Mouse (Mus musculus) embryonic facial prominence, embryonic 12.5 days (tissue): Measurements from ENCODE around the gene Ogg1. TPM values are rescaled to one million over a fixed set of nuclear protein-coding genes. Genes with fewer than 3 reads are reported as not detected.

Experiments
- ATAC-seq: fragments of 200-750 bp; cut with Nextera tagmentation; 2 replicates; pipeline ENCODE4 v1.8.0; 2017; ENCODE audit not compliant: insufficient number of reproducible peaks, insufficient read depth, low FRiP score, low TSS enrichment
- H3K27ac ChIP-seq: fragments of 300-500 bp; sonication (generic); 2 replicates; pipeline ENCODE4 v1.5.1; 2016; ENCODE audit warnings: mild to moderate bottlenecking
- H3K27me3 ChIP-seq: fragments of 300-500 bp; sonication (generic); 2 replicates; pipeline ENCODE4 v1.6.1; 2016; ENCODE audit warnings: mild to moderate bottlenecking, moderate library complexity
- H3K36me3 ChIP-seq: fragments of 300-500 bp; sonication (generic); 2 replicates; pipeline ENCODE4 v1.6.1; 2016; ENCODE audit warnings: mild to moderate bottlenecking
- H3K4me1 ChIP-seq: fragments of 300-500 bp; sonication (generic); 2 replicates; pipeline ENCODE4 v1.6.1; 2016
- H3K4me2 ChIP-seq: fragments of 300-500 bp; sonication (generic); replicated peaks from 2 replicates; pipeline ENCODE4 v1.6.1; 2016; ENCODE audit warnings: mild to moderate bottlenecking, moderate library complexity
- H3K4me3 ChIP-seq: fragments of 300-500 bp; sonication (generic); 2 replicates; pipeline ENCODE4 v1.5.1; 2016; ENCODE audit warnings: mild to moderate bottlenecking
- H3K9ac ChIP-seq: fragments of 300-500 bp; sonication (generic); 2 replicates; pipeline ENCODE4 v1.6.1; 2016; ENCODE audit warnings: mild to moderate bottlenecking, moderate library complexity
- H3K9me3 ChIP-seq: fragments of 300-500 bp; sonication (generic); 2 replicates; pipeline ENCODE4 v1.6.1; 2016; ENCODE audit warnings: mild to moderate bottlenecking, moderate library complexity
- WGBS: fragments of 180-500 bp; shearing (Covaris S2); methylation state at CpG from one replicate; pipeline ENCODE4 v1.1.7; 2016; 5-methylcytosine and 5-hydroxymethylcytosine counted together
- polyA plus RNA-seq: library from polyadenylated mRNA; unstranded; fragments of >200 nt; fragmentation: Nextera tagmentation; extraction: Ambion mirVana; gene quantifications from 2 replicates; pipeline ENCODE4 v1.2.1, GENCODE M21; 2016

The Ogg1 gene
- polyA plus RNA-seq, 1 experiment from 2014 or later: 14.7 TPM

GRCm38 (mm10) chr6:113377172-113377495 lies 50.4 kb downstream of the Ogg1 start:
- H3K4me1 ChIP-seq: peaks cover 10% of the 10 kb centered on the region
- H3K4me3 ChIP-seq: peak overlapping the region; percentile 95
- WGBS: 10% methylated on average over 7 of the region's 7 CpGs
- H3K4me2 ChIP-seq: peak overlapping the region; percentile 85
- no peaks in the 10 kb centered on the region for H3K27me3 ChIP-seq
- ATAC-seq: no peak
- H3K9me3 ChIP-seq: no peaks in the 10 kb centered on the region
- peaks cover 52% of the 10 kb centered on the region for H3K36me3 ChIP-seq
- peak overlapping the region; percentile 92 for H3K27ac ChIP-seq
- H3K9ac ChIP-seq: peak overlapping the region; percentile 94

DNA sequence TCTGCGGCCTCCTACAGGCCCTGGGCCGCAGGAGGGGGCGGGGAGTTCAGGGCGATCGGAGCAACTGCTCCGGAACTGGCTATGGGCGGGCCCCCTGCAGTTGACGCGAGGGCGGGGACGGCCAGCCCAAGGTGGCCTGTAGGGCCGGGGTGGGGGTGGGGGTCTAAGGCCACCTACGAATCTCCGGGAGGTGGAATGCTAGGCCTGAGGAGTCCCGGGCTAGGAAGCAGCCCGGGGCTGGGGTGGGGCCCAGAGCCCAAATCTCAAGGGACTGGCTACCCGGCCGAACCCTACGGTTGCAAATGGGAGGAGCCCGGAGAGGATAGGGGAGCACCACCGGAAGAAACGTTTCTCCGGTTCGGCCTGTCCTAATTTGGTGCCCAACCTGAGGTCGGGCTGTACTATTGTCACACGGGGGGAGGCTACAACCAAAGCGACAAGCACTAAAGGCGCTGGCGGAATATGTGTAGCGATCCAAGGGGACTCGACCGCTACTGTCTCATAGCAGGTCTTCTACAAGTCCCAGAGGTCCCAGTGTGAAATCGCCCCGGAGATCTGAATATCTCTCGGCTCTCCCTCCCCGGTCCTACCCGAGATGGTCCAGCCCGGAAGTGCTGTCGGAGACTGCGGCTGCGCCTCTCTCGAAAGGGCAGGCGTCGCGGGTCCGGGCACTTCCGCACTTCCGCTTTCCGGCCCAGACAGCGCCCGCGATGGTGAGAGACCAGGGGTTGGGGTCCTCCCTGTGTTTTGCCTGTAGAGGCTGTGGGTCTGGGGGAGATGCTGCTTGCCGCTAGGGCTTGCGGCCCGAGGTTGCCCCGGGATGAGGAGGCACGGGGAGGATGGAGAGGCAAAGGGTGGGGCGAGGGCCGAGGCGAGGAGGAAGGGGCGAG lies 51.0 kb downstream of the Ogg1 start, which contains the start of the genes Tada3 and Arpc4:
Tada3 (minus strand) TSS at position 388 of the 890 bp plus-strand sequence.
Arpc4 (plus strand) TSS at position 620 of the 890 bp plus-strand sequence.
- Histone ChIP-seq H3K36me3 (peaks cover 48% of the 10 kb centered on the region), H3K4me1 (peaks cover 10% of the 10 kb centered on the region), H3K4me2 (peak within 1 kb of the TSS; percentile 85), H3K27ac (peak within 1 kb of the TSS; percentile 92), H3K9me3 (no peaks in the 10 kb centered on the region), H3K27me3 (no peaks in the 10 kb centered on the region), H3K4me3 (peak within 1 kb of the TSS; percentile 95), H3K9ac (peak within 1 kb of the TSS; percentile 94)
- peak; percentile 94 for ATAC-seq
- under 1% methylated on average over 61 of the region's 61 CpGs for WGBS

DNA sequence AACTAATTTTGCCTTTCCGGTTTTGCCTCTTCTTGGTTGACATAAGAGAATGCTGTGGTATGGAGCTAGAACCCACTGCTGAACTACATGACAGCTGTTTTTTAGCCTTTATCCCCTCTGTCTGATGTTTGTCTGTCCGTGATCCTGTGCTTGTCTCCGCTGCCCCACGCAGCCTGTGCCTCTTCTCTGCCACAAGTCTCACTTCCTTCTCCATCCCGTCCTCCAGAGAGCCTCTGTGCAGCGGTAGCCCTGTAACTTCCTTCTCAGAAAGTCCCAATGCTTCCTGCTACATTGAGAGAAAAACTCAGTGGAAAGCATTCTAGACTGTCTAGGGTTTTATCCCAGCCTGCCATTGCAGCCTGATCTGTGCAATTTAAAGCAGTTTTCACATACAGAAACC lies 52.5 kb downstream of the Ogg1 start:
- ATAC-seq: no peak
- 89% methylated on average over 6 of the region's 6 CpGs for WGBS
- Histone ChIP-seq H3K4me3 (peak overlapping the region; percentile 95; the same call in 1 of the 2 replicates), H3K36me3 (peaks cover 54% of the 10 kb centered on the region), H3K4me1 (peaks cover 10% of the 10 kb centered on the region), H3K27ac (no peak overlapping the region), H3K4me2 (peak overlapping the region; percentile 85), H3K9me3 (no peaks in the 10 kb centered on the region), H3K27me3 (no peaks in the 10 kb centered on the region), H3K9ac (no peak overlapping the region)

DNA sequence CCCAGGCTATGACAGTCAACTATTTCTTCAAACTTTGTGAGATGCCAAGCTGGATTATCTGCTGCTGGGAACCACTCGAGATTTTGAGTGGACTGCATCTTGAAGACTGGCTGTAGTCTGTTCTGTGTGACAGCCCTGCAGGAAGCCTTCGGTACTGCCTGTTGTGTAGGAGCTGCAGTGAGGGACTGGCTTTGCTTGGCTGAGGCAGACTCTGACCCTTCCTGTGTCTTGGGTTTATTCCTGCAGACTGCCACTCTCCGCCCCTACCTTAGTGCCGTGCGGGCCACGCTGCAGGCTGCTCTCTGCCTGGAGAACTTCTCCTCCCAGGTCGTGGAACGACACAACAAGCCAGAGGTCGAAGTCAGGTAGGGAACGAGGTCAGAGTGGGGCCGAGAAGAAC lies 53.7 kb downstream of the Ogg1 start:
- H3K4me1 ChIP-seq: peaks cover 10% of the 10 kb centered on the region
- H3K4me3 ChIP-seq: no peak overlapping the region
- no peak overlapping the region for H3K4me2 ChIP-seq
- H3K36me3 ChIP-seq: peaks cover 55% of the 10 kb centered on the region
- H3K9me3 ChIP-seq: no peaks in the 10 kb centered on the region
- H3K27me3 ChIP-seq: no peaks in the 10 kb centered on the region
- ATAC-seq: no peak
- no peak overlapping the region for H3K9ac ChIP-seq
- no peak overlapping the region for H3K27ac ChIP-seq
- WGBS: 93% methylated on average over 11 of the region's 11 CpGs

- Histone ChIP-seq H3K27ac (no peak overlapping the region), H3K27me3 (no peaks in the 10 kb centered on the region), H3K4me2 (no peak overlapping the region), H3K9me3 (no peaks in the 10 kb centered on the region), H3K9ac (no peak overlapping the region), H3K4me3 (no peak overlapping the region), H3K36me3 (peaks cover 82% of the 10 kb centered on the region), H3K4me1 (peaks cover 1% of the 10 kb centered on the region)
- 90% methylated on average over 8 of the region's 8 CpGs for WGBS
- ATAC-seq: no peak
These were observed 57.7 kb downstream of the Ogg1 start for GRCm38 (mm10) chr6:113384351-113384927.

Other genes starting within 250 kb of the Ogg1 start
- 73.7 and 77.6 TPM in 2 replicates for gene Setd5, start 249.6 kb upstream of the Ogg1 start, polyA plus RNA-seq
- gene Lhfpl4, start 131.6 kb upstream of the Ogg1 start, polyA plus RNA-seq: 3.8 and 6.6 TPM in 2 replicates
- gene Mtmr14, start 89.1 kb upstream of the Ogg1 start, polyA plus RNA-seq: 46.5 and 47.7 TPM in 2 replicates
- gene Cpne9, start 44.7 kb upstream of the Ogg1 start, polyA plus RNA-seq: 0.05 and 0.14 TPM in 2 replicates
- gene Brpf1, start 19.8 kb upstream of the Ogg1 start, polyA plus RNA-seq: 28.2 and 28.9 TPM in 2 replicates
- gene Camk1, start 17.0 kb downstream of the Ogg1 start, polyA plus RNA-seq: 94.1 and 96.3 TPM in 2 replicates
- 52.7 and 53.4 TPM in 2 replicates for gene Tada3, start 50.9 kb downstream of the Ogg1 start, polyA plus RNA-seq
- gene Arpc4, start 51.1 kb downstream of the Ogg1 start, polyA plus RNA-seq: 354 and 364 TPM in 2 replicates
- gene Ttll3, start 62.3 kb downstream of the Ogg1 start, polyA plus RNA-seq: 6.3 and 6.4 TPM in 2 replicates
- 26.0 and 28.6 TPM in 2 replicates for gene Rpusd3, start 92.4 kb downstream of the Ogg1 start, polyA plus RNA-seq
- not detected in 2 replicates for gene Cidec, start 108.8 kb downstream of the Ogg1 start, polyA plus RNA-seq
- 75.0 and 81.6 TPM in 2 replicates for gene Jagn1, start 115.6 kb downstream of the Ogg1 start, polyA plus RNA-seq
- gene Il17re, start 131.5 kb downstream of the Ogg1 start, polyA plus RNA-seq: 3.4 and 3.9 TPM in 2 replicates
- gene Il17rc, start 144.5 kb downstream of the Ogg1 start, polyA plus RNA-seq: 3.9 and 5.4 TPM in 2 replicates
- 20.1 and 23.1 TPM in 2 replicates for gene Creld1, start 156.3 kb downstream of the Ogg1 start, polyA plus RNA-seq
- 2.9 and 3.5 TPM in 2 replicates for gene Prrt3, start 175.0 kb downstream of the Ogg1 start, polyA plus RNA-seq
- gene Emc3, start 204.7 kb downstream of the Ogg1 start, polyA plus RNA-seq: 85.4 and 90.9 TPM in 2 replicates
- gene Fancd2, start 204.7 kb downstream of the Ogg1 start, polyA plus RNA-seq: 13.4 and 14.7 TPM in 2 replicates